Mouse (Mus musculus) kidney, embryonic 16.5 days (tissue): Measurements from ENCODE around the gene Strn3. TPM values are rescaled to one million over a fixed set of nuclear protein-coding genes. Genes with fewer than 3 reads are reported as not detected.
A peak's percentile ranks its signal among the peaks of the same experiment; 100 is the strongest.

ENCODE experiments used
- ATAC-seq: fragments of 200-750 bp; cut with Nextera tagmentation; 2 replicates; pipeline ENCODE4 v1.8.0; 2017; ENCODE audit warnings: moderate TSS enrichment; ENCODE audit not compliant: low FRiP score, low TSS enrichment
- H3K27ac ChIP-seq: fragments of 300-500 bp; sonication (generic); 2 replicates; pipeline ENCODE4 v1.5.1; 2014; ENCODE audit warnings: low read length
- H3K27me3 ChIP-seq: fragments of 300-500 bp; sonication (generic); 2 replicates; pipeline ENCODE4 v1.6.1; 2014; ENCODE audit warnings: low read length, control low read depth, mixed read lengths; ENCODE audit not compliant: insufficient read depth
- H3K36me3 ChIP-seq: fragments of 300-500 bp; sonication (generic); 2 replicates; pipeline ENCODE4 v1.6.1; 2014; ENCODE audit warnings: low read length, control low read depth, mixed read lengths; ENCODE audit not compliant: insufficient read depth
- H3K4me1 ChIP-seq: fragments of 300-500 bp; sonication (generic); 2 replicates; pipeline ENCODE4 v1.6.1; 2014; ENCODE audit warnings: low read length, control low read depth, mixed read lengths; ENCODE audit not compliant: insufficient read depth
- H3K4me2 ChIP-seq: fragments of 300-500 bp; sonication (generic); replicated peaks from 2 replicates; pipeline ENCODE4 v1.6.1; 2014; ENCODE audit warnings: low read depth, low read length
- H3K4me3 ChIP-seq: fragments of 300-500 bp; sonication (generic); 2 replicates; pipeline ENCODE4 v1.5.1; 2014; ENCODE audit warnings: mild to moderate bottlenecking, low read length
- H3K9ac ChIP-seq: fragments of 300-500 bp; sonication (generic); replicated peaks from 2 replicates; pipeline ENCODE4 v1.6.1; 2014; ENCODE audit warnings: low read length
- H3K9me3 ChIP-seq: fragments of 300-500 bp; sonication (generic); 2 replicates; pipeline ENCODE4 v1.6.1; 2016; ENCODE audit warnings: low read length, control low read depth
- WGBS: fragments of 180-500 bp; shearing (Covaris S2); extraction: QIAGEN DNeasy Blood & Tissue Kit; methylation state at CpG from one replicate; pipeline ENCODE4 v1.1.7; 2014; 5-methylcytosine and 5-hydroxymethylcytosine counted together
- polyA plus RNA-seq: library from polyadenylated mRNA; unstranded; fragments of >200 nt; fragmentation: Nextera tagmentation; extraction: Ambion mirVana; gene quantifications from 2 replicates; pipeline ENCODE4 v1.2.1, GENCODE M21; 2015

The Strn3 gene
- 38.5 and 41.8 TPM in 2 replicates for polyA plus RNA-seq

- Histone ChIP-seq H3K9ac (peak within 1 kb of the TSS; percentile 100), H3K4me1 (peaks cover 27% of the 10 kb centered on the region), H3K4me3 (peak within 1 kb of the TSS; percentile 97), H3K9me3 (no peaks in the 10 kb centered on the region), H3K36me3 (no peaks in the 10 kb centered on the region), H3K27ac (peak within 1 kb of the TSS; percentile 99), H3K27me3 (no peaks in the 10 kb centered on the region), H3K4me2 (peak within 1 kb of the TSS; percentile 60)
- ATAC-seq, result peak; percentile 97
- under 1% methylated on average over 52 of the region's 56 CpGs for WGBS
Observed at GRCm38 (mm10) chr12:51691845-51692632, at the start of gene Strn3. Gene Strn3, minus strand, starts transcription at chr12:51691897.

- H3K9me3 ChIP-seq, result no peaks in the 10 kb centered on the region
- ATAC-seq, result no peak
- no peaks in the 10 kb centered on the region for H3K27me3 ChIP-seq
- H3K9ac ChIP-seq, result no peak overlapping the region
- H3K27ac ChIP-seq, result no peak overlapping the region
- no peak overlapping the region for H3K4me2 ChIP-seq
- peaks cover 20% of the 10 kb centered on the region for H3K4me1 ChIP-seq
- H3K4me3 ChIP-seq, result no peak overlapping the region
- H3K36me3 ChIP-seq, result peaks cover 2% of the 10 kb centered on the region; the same call in 1 of the 2 replicates
- 52% methylated on average over 1 of the region's 1 CpGs for WGBS
Observed at GRCm38 (mm10) chr12:51736807-51737206, 45.1 kb upstream of the Strn3 start.

GRCm38 (mm10) chr12:51736381-51736780 is 44.7 kb upstream of the Strn3 start:
- ATAC-seq, result no peak

GRCm38 (mm10) chr12:51735840-51736271 is 44.2 kb upstream of the Strn3 start:
- no peak overlapping the region for H3K4me2 ChIP-seq
- H3K4me3 ChIP-seq, result no peak overlapping the region
- peak overlapping the region; percentile 77 for H3K27ac ChIP-seq
- H3K4me1 ChIP-seq, result peaks cover 20% of the 10 kb centered on the region
- peak; percentile 83 for ATAC-seq
- H3K9ac ChIP-seq, result no peak overlapping the region
- no peaks in the 10 kb centered on the region for H3K9me3 ChIP-seq
- H3K27me3 ChIP-seq, result no peaks in the 10 kb centered on the region
- peaks cover 2% of the 10 kb centered on the region; the same call in 1 of the 2 replicates for H3K36me3 ChIP-seq
- WGBS, result 34% methylated on average over 7 of the region's 7 CpGs

More at GRCm38 (mm10) chr12:51736381-51736780, 44.7 kb upstream of the Strn3 start:
- Histone ChIP-seq H3K4me1 (peaks cover 20% of the 10 kb centered on the region), H3K27ac (peak overlapping the region; percentile 77), H3K4me3 (no peak overlapping the region), H3K36me3 (no peaks in the 10 kb centered on the region), H3K9me3 (no peaks in the 10 kb centered on the region), H3K27me3 (no peaks in the 10 kb centered on the region), H3K4me2 (no peak overlapping the region), H3K9ac (no peak overlapping the region)
- WGBS, result 58% methylated on average over 3 of the region's 3 CpGs

GRCm38 (mm10) chr12:51734605-51735211 is 43.0 kb upstream of the Strn3 start:
- peak overlapping the region; percentile 77; the same call in 1 of the 2 replicates for H3K27ac ChIP-seq
- 81% methylated on average over 14 of the region's 14 CpGs for WGBS
- H3K36me3 ChIP-seq, result peaks cover 6% of the 10 kb centered on the region; the same call in 1 of the 2 replicates
- no peak overlapping the region for H3K4me3 ChIP-seq
- H3K9me3 ChIP-seq, result no peaks in the 10 kb centered on the region
- no peak overlapping the region for H3K4me2 ChIP-seq
- ATAC-seq, result no peak
- peaks cover 20% of the 10 kb centered on the region for H3K4me1 ChIP-seq
- no peaks in the 10 kb centered on the region for H3K27me3 ChIP-seq
- H3K9ac ChIP-seq, result no peak overlapping the region

GRCm38 (mm10) chr12:51729827-51730226 is 38.1 kb upstream of the Strn3 start:
- Histone ChIP-seq H3K4me3 (no peak overlapping the region), H3K9ac (no peak overlapping the region), H3K4me1 (peaks cover 4% of the 10 kb centered on the region; the same call in 1 of the 2 replicates), H3K27me3 (no peaks in the 10 kb centered on the region), H3K36me3 (peaks cover 6% of the 10 kb centered on the region; the same call in 1 of the 2 replicates), H3K9me3 (no peaks in the 10 kb centered on the region), H3K4me2 (no peak overlapping the region), H3K27ac (peak overlapping the region; percentile 61)
- 91% methylated on average over 9 of the region's 9 CpGs for WGBS
- no peak for ATAC-seq

- ATAC-seq, result 0 out of 2 replicates have a peak, but pooled peaks have one; percentile 54
- 36% methylated on average over 11 of the region's 11 CpGs for WGBS
- H3K9ac ChIP-seq, result no peak overlapping the region
- no peak overlapping the region for H3K4me2 ChIP-seq
- no peak overlapping the region for H3K4me3 ChIP-seq
- H3K4me1 ChIP-seq, result no peaks in the 10 kb centered on the region
- no peaks in the 10 kb centered on the region for H3K27me3 ChIP-seq
- peaks cover 6% of the 10 kb centered on the region; the same call in 1 of the 2 replicates for H3K36me3 ChIP-seq
- H3K9me3 ChIP-seq, result no peaks in the 10 kb centered on the region
- peak overlapping the region; percentile 61 for H3K27ac ChIP-seq
Observed at GRCm38 (mm10) chr12:51729058-51729457, 37.4 kb upstream of the Strn3 start.

GRCm38 (mm10) chr12:51721836-51722235 is 30.1 kb upstream of the Strn3 start:
- ATAC-seq, result no peak
- 94% methylated on average over 8 of the region's 8 CpGs for WGBS
- H3K4me3 ChIP-seq, result no peak overlapping the region

GRCm38 (mm10) chr12:51718617-51719016 is 26.9 kb upstream of the Strn3 start:
- Histone ChIP-seq H3K36me3 (peaks cover 3% of the 10 kb centered on the region; the same call in 1 of the 2 replicates), H3K4me1 (no peaks in the 10 kb centered on the region), H3K4me3 (no peak overlapping the region), H3K9ac (no peak overlapping the region), H3K4me2 (no peak overlapping the region), H3K27ac (no peak overlapping the region), H3K9me3 (no peaks in the 10 kb centered on the region), H3K27me3 (no peaks in the 10 kb centered on the region)
- ATAC-seq, result no peak
- WGBS, result 90% methylated on average over 6 of the region's 6 CpGs

More at GRCm38 (mm10) chr12:51721836-51722235, 30.1 kb upstream of the Strn3 start:
- no peaks in the 10 kb centered on the region for H3K4me1 ChIP-seq
- no peak overlapping the region for H3K4me2 ChIP-seq
- no peak overlapping the region for H3K9ac ChIP-seq
- H3K9me3 ChIP-seq, result no peaks in the 10 kb centered on the region
- no peak overlapping the region for H3K27ac ChIP-seq
- H3K36me3 ChIP-seq, result peaks cover 3% of the 10 kb centered on the region; the same call in 1 of the 2 replicates
- no peaks in the 10 kb centered on the region for H3K27me3 ChIP-seq
